Mouse (Mus musculus): ENCODE measurements around the gene Spice1. TPM values are rescaled to one million over a fixed set of nuclear protein-coding genes. Genes with fewer than 3 reads are reported as not detected.

The Spice1 gene
- polyA plus RNA-seq, 1 experiment from 2014 or later, result 25.5 TPM

DNA sequence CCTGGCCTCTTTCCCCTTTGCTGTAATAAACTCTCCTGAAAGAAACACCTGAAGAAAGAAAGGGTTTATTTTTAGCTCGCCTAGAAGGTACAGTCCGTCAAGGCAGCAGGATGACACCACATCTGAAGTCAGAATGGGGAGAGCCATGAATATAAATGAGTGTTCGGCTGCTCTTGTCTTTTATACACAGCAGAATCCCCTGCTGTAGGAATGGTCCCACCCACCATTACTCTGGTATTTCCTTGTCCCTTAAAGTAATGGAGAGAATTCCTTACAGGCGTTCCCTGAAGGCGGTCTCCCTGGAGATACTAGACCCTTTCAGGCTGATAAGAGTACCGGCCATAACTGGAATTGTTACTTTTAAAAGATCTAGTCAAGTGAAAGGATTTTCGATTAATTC is 83.1 kb downstream of the Spice1 start:
- ATAC-seq (ENCODE audit: low FRiP score), result 0 out of 2 replicates have a peak, but pooled peaks have one; percentile 38
- 43% methylated on average over 7 of the region's 7 CpGs for WGBS
- H3K27me3 ChIP-seq, result no peaks in the 10 kb centered on the region
- no peaks in the 10 kb centered on the region for H3K36me3 ChIP-seq
- H3K4me2 ChIP-seq (replicated peaks), result no peak overlapping the region
- no peak overlapping the region for H3K9ac ChIP-seq
- no peak overlapping the region for H3K27ac ChIP-seq
- 0 out of 2 replicates have a peak, but pooled peaks cover 4% of the 10 kb centered on the region for H3K4me1 ChIP-seq
- H3K4me3 ChIP-seq, result no peak overlapping the region
- H3K9me3 ChIP-seq (replicated peaks), result no peaks in the 10 kb centered on the region

DNA sequence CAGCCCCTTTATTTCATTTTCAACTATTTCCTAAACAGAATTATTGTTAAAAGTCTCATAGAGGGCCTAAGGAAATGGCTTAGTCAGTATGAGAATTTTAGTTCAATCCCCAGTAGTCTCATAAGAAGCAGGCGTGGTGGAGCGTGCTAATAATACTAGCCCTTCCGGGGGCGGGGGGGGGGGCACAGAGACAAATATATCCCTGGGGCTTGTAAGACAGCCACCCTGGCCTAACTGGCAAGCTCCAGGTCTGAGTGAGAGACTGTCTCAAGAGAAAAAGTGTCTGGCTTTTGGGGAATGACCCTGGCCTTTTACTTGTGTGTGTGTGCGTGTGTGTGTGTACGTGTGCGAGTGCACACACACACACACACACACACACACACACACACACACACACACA is 88.0 kb downstream of the Spice1 start:
- WGBS, result 87% methylated on average over 6 of the region's 7 CpGs
- no peak overlapping the region for H3K27ac ChIP-seq
- H3K4me2 ChIP-seq (replicated peaks), result no peak overlapping the region
- 0 out of 2 replicates have a peak, but pooled peaks cover 2% of the 10 kb centered on the region for H3K4me1 ChIP-seq
- H3K4me3 ChIP-seq, result no peak overlapping the region
- ATAC-seq (ENCODE audit: low FRiP score), result no peak
- no peaks in the 10 kb centered on the region for H3K27me3 ChIP-seq
- H3K9ac ChIP-seq, result no peak overlapping the region
- H3K9me3 ChIP-seq (replicated peaks), result no peaks in the 10 kb centered on the region
- H3K36me3 ChIP-seq, result no peaks in the 10 kb centered on the region

DNA sequence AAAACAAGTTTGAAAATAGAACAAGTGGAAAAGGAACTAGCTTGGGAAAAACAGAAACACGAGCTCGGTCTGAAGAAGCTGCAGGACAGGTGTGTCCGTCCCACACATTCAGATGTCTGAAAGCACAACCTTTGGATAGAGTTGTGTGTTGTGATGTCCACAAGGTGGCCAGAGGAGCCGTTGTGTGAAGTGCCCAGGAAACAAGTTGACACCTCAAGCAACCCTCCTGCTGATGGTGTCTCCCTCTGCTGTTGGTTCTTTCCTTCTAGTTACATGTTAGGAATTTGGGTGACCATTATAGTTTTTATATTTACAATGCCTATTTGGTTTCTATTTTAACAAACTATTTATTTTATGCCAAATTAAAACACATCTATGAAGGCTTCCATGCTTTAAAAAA is 88.6 kb downstream of the Spice1 start:
- no peaks in the 10 kb centered on the region for H3K9me3 ChIP-seq (replicated peaks)
- H3K27ac ChIP-seq, result no peak overlapping the region
- ATAC-seq (ENCODE audit: low FRiP score), result no peak
- no peak overlapping the region for H3K9ac ChIP-seq
- 68% methylated on average over 4 of the region's 4 CpGs for WGBS
- no peak overlapping the region for H3K4me2 ChIP-seq (replicated peaks)
- H3K27me3 ChIP-seq, result no peaks in the 10 kb centered on the region
- H3K4me3 ChIP-seq, result no peak overlapping the region
- H3K4me1 ChIP-seq, result no peaks in the 10 kb centered on the region
- no peaks in the 10 kb centered on the region for H3K36me3 ChIP-seq

Other genes starting within 250 kb of the Spice1 start
- gene Atp6v1a, start 207.4 kb upstream of the Spice1 start, polyA plus RNA-seq (2016; fragmentation: Nextera tagmentation; extraction: Ambion mirVana), result 59.6 and 65.5 TPM in 2 replicates
- 92.5 and 100 TPM in 2 replicates for gene Naa50, start 207.3 kb upstream of the Spice1 start, polyA plus RNA-seq (2016; fragmentation: Nextera tagmentation; extraction: Ambion mirVana)
- gene Usf3, start 173.9 kb upstream of the Spice1 start, polyA plus RNA-seq (2016; fragmentation: Nextera tagmentation; extraction: Ambion mirVana), result 3.5 and 4.3 TPM in 2 replicates
- gene Sidt1, start 13.9 kb upstream of the Spice1 start, polyA plus RNA-seq (2016; fragmentation: Nextera tagmentation; extraction: Ambion mirVana), result 0.42 and 0.71 TPM in 2 replicates
- 6.4 and 8.3 TPM in 2 replicates for gene Cfap44, start 47.7 kb downstream of the Spice1 start, polyA plus RNA-seq (2016; fragmentation: Nextera tagmentation; extraction: Ambion mirVana)
- 35.5 and 37.5 TPM in 2 replicates for gene Boc, start 211.8 kb downstream of the Spice1 start, polyA plus RNA-seq (2016; fragmentation: Nextera tagmentation; extraction: Ambion mirVana)

Measured in hindbrain, embryonic 12.5 days (tissue).